Mouse (Mus musculus) brown adipose tissue, adult 24 weeks (tissue): ENCODE results near the gene Olfr298. TPM values are rescaled to one million over a fixed set of nuclear protein-coding genes. Genes with fewer than 3 reads are reported as not detected.

Source experiments
- H3K27ac ChIP-seq: fragments of 200-500 bp; replicated peaks from 2 replicates; pipeline ENCODE4 v1.5.1; 2012; ENCODE audit warnings: low read depth, mild to moderate bottlenecking, low read length
- H3K4me1 ChIP-seq: fragments of 200-500 bp; 2 replicates; pipeline ENCODE4 v1.6.1; 2012; ENCODE audit warnings: low read length, mixed read lengths; ENCODE audit not compliant: control insufficient read depth, insufficient read depth, insufficient read length
- H3K4me3 ChIP-seq: fragments of 200-500 bp; 2 replicates; pipeline ENCODE4 v1.5.1; 2012; ENCODE audit warnings: low read depth, mild to moderate bottlenecking, low read length, moderate library complexity; ENCODE audit not compliant: insufficient read depth
- polyA plus RNA-seq: library from polyadenylated mRNA; stranded (reverse); fragments of >200 nt; gene quantifications from 2 replicates; pipeline ENCODE4 v1.2.4, GENCODE M21; 2012; ENCODE audit not compliant: missing spikeins, insufficient read depth, insufficient read length

The Olfr298 gene
- not detected in 2 replicates for polyA plus RNA-seq

GRCm38 (mm10) chr7:86492384-86492783, at the start of gene Olfr298:
TSS of gene Olfr298 (minus strand) at chr7:86492484.
- Histone ChIP-seq H3K4me1 (no peaks in the 10 kb centered on the region), H3K4me3 (no peak within 1 kb of the TSS), H3K27ac (no peak within 1 kb of the TSS)

GRCm38 (mm10) chr7:86519668-86520067, 27.4 kb upstream of the Olfr298 start, which contains the start of gene Olfr297:
TSS of gene Olfr297 (plus strand) at chr7:86519968.
- Histone ChIP-seq H3K4me3 (no peak within 1 kb of the TSS), H3K27ac (no peak within 1 kb of the TSS), H3K4me1 (no peaks in the 10 kb centered on the region)

GRCm38 (mm10) chr7:86459621-86460020, 32.7 kb downstream of the Olfr298 start, which contains the start of gene Olfr299:
TSS of gene Olfr299 (plus strand) at chr7:86459921.
- H3K4me3 ChIP-seq = no peak within 1 kb of the TSS
- no peak within 1 kb of the TSS for H3K27ac ChIP-seq
- no peaks in the 10 kb centered on the region for H3K4me1 ChIP-seq

Other genes starting within 250 kb of the Olfr298 start
- 0.08 TPM in 2 replicates for gene Vmn2r76, start 246.2 kb downstream of the Olfr298 start, polyA plus RNA-seq
- gene Olfr310, start 215.3 kb downstream of the Olfr298 start, polyA plus RNA-seq = not detected in 2 replicates
- not detected in 2 replicates for gene Olfr309, start 178.8 kb downstream of the Olfr298 start, polyA plus RNA-seq
- not detected in 2 replicates for gene Olfr308, start 166.9 kb downstream of the Olfr298 start, polyA plus RNA-seq
- gene Olfr307, start 154.9 kb downstream of the Olfr298 start, polyA plus RNA-seq = not detected in 2 replicates
- not detected in 2 replicates for gene Olfr305, start 125.6 kb downstream of the Olfr298 start, polyA plus RNA-seq
- not detected in 2 replicates for gene Olfr304, start 105.8 kb downstream of the Olfr298 start, polyA plus RNA-seq
- gene Olfr303, start 94.7 kb downstream of the Olfr298 start, polyA plus RNA-seq = not detected in 2 replicates
- not detected in 2 replicates for gene Olfr301, start 88.6 kb downstream of the Olfr298 start, polyA plus RNA-seq
- not detected in 2 replicates for gene Olfr299, start 32.6 kb downstream of the Olfr298 start, polyA plus RNA-seq
- not detected in 2 replicates for gene Olfr297, start 27.5 kb upstream of the Olfr298 start, polyA plus RNA-seq
- gene Olfr295, start 91.4 kb upstream of the Olfr298 start, polyA plus RNA-seq = not detected in 2 replicates
- gene Olfr294, start 124.2 kb upstream of the Olfr298 start, polyA plus RNA-seq = not detected in 2 replicates
- gene Olfr293, start 156.6 kb upstream of the Olfr298 start, polyA plus RNA-seq = not detected in 2 replicates
- gene Olfr292, start 195.8 kb upstream of the Olfr298 start, polyA plus RNA-seq = not detected in 2 replicates